Mouse (Mus musculus) hindbrain, embryonic 14.5 days (tissue): Measurements from ENCODE around the gene 2610028H24Rik. TPM values are rescaled to one million over a fixed set of nuclear protein-coding genes. Genes with fewer than 3 reads are reported as not detected.

Experiments used
- polyA plus RNA-seq: library from polyadenylated mRNA; unstranded; fragments of >200 nt; fragmentation: Nextera tagmentation; extraction: Ambion mirVana; gene quantifications from 2 replicates; pipeline ENCODE4 v1.2.1, GENCODE M21; 2014

Gene 2610028H24Rik
- polyA plus RNA-seq, 1 experiment from 2014 or later = not detected

Other genes with a start within 250 kb of the 2610028H24Rik start
- 306 and 367 TPM in 2 replicates for gene Prmt2, start 211.2 kb upstream of the 2610028H24Rik start, polyA plus RNA-seq
- 2.9 and 4.4 TPM in 2 replicates for gene S100b, start 195.2 kb upstream of the 2610028H24Rik start, polyA plus RNA-seq
- gene Dip2a, start 103.8 kb upstream of the 2610028H24Rik start, polyA plus RNA-seq = 11.3 and 12.1 TPM in 2 replicates
- gene AC141477.1, start 8.6 kb upstream of the 2610028H24Rik start, polyA plus RNA-seq = not detected in 2 replicates
- gene Pcnt, start 6.3 kb upstream of the 2610028H24Rik start, polyA plus RNA-seq = 5.4 and 7.8 TPM in 2 replicates
- gene Mcm3ap, start 19.8 kb downstream of the 2610028H24Rik start, polyA plus RNA-seq = 66.8 and 67.4 TPM in 2 replicates
- 5.1 and 5.3 TPM in 2 replicates for gene Ybey, start 20.0 kb downstream of the 2610028H24Rik start, polyA plus RNA-seq
- gene Lss, start 82.5 kb downstream of the 2610028H24Rik start, polyA plus RNA-seq = 36.2 and 39.9 TPM in 2 replicates
- not detected in 2 replicates for gene Spatc1l, start 113.2 kb downstream of the 2610028H24Rik start, polyA plus RNA-seq
- not detected in 2 replicates for gene Ftcd, start 126.6 kb downstream of the 2610028H24Rik start, polyA plus RNA-seq
- 15.7 and 19.9 TPM in 2 replicates for gene Col6a2, start 174.5 kb downstream of the 2610028H24Rik start, polyA plus RNA-seq